In the genomic region with DNA sequence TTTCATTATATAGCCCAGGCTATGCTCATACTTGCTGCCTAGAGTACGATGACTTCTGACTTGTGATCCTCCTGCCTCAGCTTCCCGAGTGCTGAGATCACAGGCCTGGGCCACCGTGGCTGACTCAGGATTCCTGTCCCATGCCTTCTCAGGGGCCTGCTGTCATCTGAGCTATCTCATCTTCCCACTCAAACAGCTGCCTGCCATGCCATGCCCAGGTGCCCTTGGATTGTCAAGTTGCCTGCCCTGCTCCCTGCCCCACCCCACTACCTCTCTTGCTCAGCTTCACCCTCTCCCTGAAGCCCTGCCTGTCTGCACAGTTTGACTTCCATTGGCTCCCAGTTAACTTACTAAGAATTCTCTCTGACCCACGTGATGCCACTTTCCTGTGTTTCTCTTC, we compare ENCODE assay signal across 17 mouse cellular contexts. TPM values are rescaled to one million over a fixed set of nuclear protein-coding genes. Genes with fewer than 3 reads are reported as not detected.
"Had no signal": no experiment of that assay in that cellular context is flagged by ENCODE, and none has a peak within 500 bp of the region (broad histone marks: within the 10 kb centered on the region; RNA-seq: fewer than 3 reads in every experiment).

No protein-coding gene starts in this region.

- H3K27ac ChIP-seq: kidney, postnatal 0 days; limb, embryonic 10.5 days; limb, embryonic 13.5 days; liver, embryonic 12.5 days; lung, embryonic 15.5 days; midbrain, embryonic 10.5 days; midbrain, embryonic 13.5 days had no signal

- H3K4me2 ChIP-seq: limb, embryonic 13.5 days; liver, embryonic 12.5 days; liver, embryonic 15.5 days; lung, embryonic 15.5 days; midbrain, embryonic 13.5 days had no signal

- H3K9me3 ChIP-seq: limb, embryonic 10.5 days; limb, embryonic 13.5 days; liver, embryonic 12.5 days; liver, embryonic 15.5 days; lung, embryonic 15.5 days; midbrain, embryonic 10.5 days; midbrain, embryonic 13.5 days had no signal

- ATAC-seq: liver, embryonic 12.5 days; midbrain, embryonic 13.5 days; midbrain, embryonic 16.5 days had no signal

- DNase-seq: kidney, adult 2 months; kidney, postnatal 36 days; liver; lung, adult 18-20 months; lung, postnatal 14 days; lung, postnatal 4 days; thymus, adult 18-20 months; thymus, postnatal 36 days had no signal

- H3K9ac ChIP-seq: limb, embryonic 13.5 days; liver, embryonic 12.5 days; liver, embryonic 15.5 days; lung, embryonic 15.5 days; midbrain, embryonic 13.5 days had no signal

- H3K4me3 ChIP-seq: limb, embryonic 10.5 days; limb, embryonic 13.5 days; liver, embryonic 12.5 days; liver, embryonic 15.5 days; lung, embryonic 15.5 days; midbrain, embryonic 10.5 days; midbrain, embryonic 13.5 days had no signal

- H3K36me3 ChIP-seq: limb, embryonic 10.5 days; limb, embryonic 13.5 days; liver, embryonic 12.5 days; liver, embryonic 15.5 days; lung, embryonic 15.5 days; midbrain, embryonic 10.5 days; midbrain, embryonic 13.5 days had no signal

RNA-seq across cellular contexts. Expression of gene Gpr179, which starts 59.1 kb away (rescaled TPM):
- polyA plus RNA-seq: liver, embryonic 12.5 days; liver, embryonic 15.5 days had no signal
